Mouse (Mus musculus) cerebellum, adult 2 months (tissue): ENCODE data around the gene Gpr155.

Source experiments
- CTCF ChIP-seq: fragments of 200-500 bp; IDR thresholded peaks from 2 replicates; pipeline ENCODE4 v1.5.1; 2011; ENCODE audit warnings: low read depth, mild to moderate bottlenecking, control low read depth, low read length, moderate library complexity, borderline replicate concordance; ENCODE audit not compliant: insufficient read depth
- POLR2A ChIP-seq: fragments of 200-500 bp; IDR thresholded peaks from 2 replicates; pipeline ENCODE4 v1.6.1; 2011; ENCODE audit warnings: low read length, control low read depth, borderline replicate concordance; ENCODE audit not compliant: insufficient read depth

GRCm38 (mm10) chr2:73415892-73416291 is 29.5 kb upstream of the Gpr155 start:
- TF ChIP-seq CTCF (no peak), POLR2A (no peak)
